ENCODE assay signal across 15 mouse cellular contexts in the genomic region with DNA sequence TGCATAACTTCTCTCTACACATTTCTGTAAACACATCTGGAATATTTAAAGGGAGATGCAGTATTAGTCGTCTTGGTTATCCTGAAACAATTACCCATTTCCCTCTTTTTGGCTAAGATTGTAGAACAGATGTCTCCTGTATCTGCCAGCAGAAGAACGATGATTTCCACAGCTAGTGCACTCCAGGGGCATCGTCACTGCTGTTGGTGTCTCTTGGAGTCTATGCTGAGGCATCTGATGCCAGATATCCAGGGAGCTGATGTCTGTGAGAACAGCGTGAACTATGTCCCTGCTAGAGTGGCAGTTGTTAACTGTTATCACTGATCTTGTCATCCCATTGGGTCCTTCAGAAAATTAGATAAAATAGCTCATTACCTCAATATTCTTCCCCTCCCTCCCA.
DNase-seq lines count a peak whose midpoint lies in the region; ATAC-seq lines count a peak whose summit lies in the region.
"Had no signal": no experiment of that assay in that cellular context is flagged by ENCODE, and none has a peak within 500 bp of the region (broad histone marks: within the 10 kb centered on the region; RNA-seq: fewer than 3 reads in every experiment).

No protein-coding gene starts in this region.

- peak; percentile 1 for DNase-seq in brain, embryonic 18.5 days (ENCODE audit: low read depth, low spot score)
- peak; percentile 4 to 9 for DNase-seq in layer of hippocampus, postnatal 25 days (ENCODE audit: extremely low spot score in 1 of 2, low spot score in 1 of 2)
- no peak for DNase-seq in adrenal gland, postnatal 36 days
- DNase-seq in urinary bladder, adult 18-20 months (ENCODE audit: low spot score in 2 of 2), result no peak
- DNase-seq: gastrocnemius, postnatal 36 days; kidney, postnatal 25 days; spleen, adult 18-20 months had no signal

- no peaks in the 10 kb centered on the region for H3K9me3 ChIP-seq in hindbrain, embryonic 16.5 days (ENCODE audit: control insufficient read depth, low read length)
- no peaks in the 10 kb centered on the region for H3K9me3 ChIP-seq in hindbrain, embryonic 12.5 days (replicated peaks)
- H3K9me3 ChIP-seq: intestine, embryonic 15.5 days had no signal

- no peak overlapping the region for H3K4me2 ChIP-seq in hindbrain, embryonic 16.5 days (ENCODE audit: low read length)
- no peak overlapping the region for H3K4me2 ChIP-seq in hindbrain, embryonic 12.5 days (replicated peaks)
- H3K4me2 ChIP-seq: intestine, embryonic 15.5 days had no signal

- H3K36me3 ChIP-seq in hindbrain, embryonic 16.5 days (ENCODE audit: control insufficient read depth, insufficient read depth, low read length), result no peaks in the 10 kb centered on the region
- H3K36me3 ChIP-seq in hindbrain, embryonic 12.5 days, result no peaks in the 10 kb centered on the region
- H3K36me3 ChIP-seq: intestine, embryonic 15.5 days had no signal

- peak; percentile 84; the same call in 1 of the 2 replicates for ATAC-seq in hindbrain, embryonic 16.5 days
- ATAC-seq in hindbrain, embryonic 12.5 days (ENCODE audit: low FRiP score), result no peak
- peak; percentile 92 for ATAC-seq in frontal cortex, adult (ENCODE audit: low TSS enrichment)
- ATAC-seq: intestine, embryonic 15.5 days; midbrain, embryonic 16.5 days; Patski had no signal

- 57% methylated on average over 4 of the region's 4 CpGs for WGBS in hindbrain, embryonic 16.5 days
- 83% methylated on average over 4 of the region's 4 CpGs for WGBS in hindbrain, embryonic 12.5 days

- no peak overlapping the region for H3K9ac ChIP-seq in hindbrain, embryonic 16.5 days (ENCODE audit: low read depth, low read length)
- H3K9ac ChIP-seq in hindbrain, embryonic 12.5 days, result no peak overlapping the region
- H3K9ac ChIP-seq: intestine, embryonic 15.5 days had no signal

- no peaks in the 10 kb centered on the region for H3K27me3 ChIP-seq in hindbrain, embryonic 16.5 days (replicated peaks; ENCODE audit: control insufficient read depth, insufficient read depth, low read length)
- H3K27me3 ChIP-seq in hindbrain, embryonic 12.5 days, result no peaks in the 10 kb centered on the region
- H3K27me3 ChIP-seq: CH12.LX; intestine, embryonic 15.5 days; Patski had no signal

- H3K27ac ChIP-seq in hindbrain, embryonic 16.5 days (ENCODE audit: low read depth, low read length), result no peak overlapping the region
- H3K27ac ChIP-seq in hindbrain, embryonic 12.5 days, result no peak overlapping the region
- H3K27ac ChIP-seq: intestine, embryonic 15.5 days; stomach, postnatal 0 days had no signal

- H3K4me3 ChIP-seq in hindbrain, embryonic 16.5 days (ENCODE audit: low read length), result no peak overlapping the region
- H3K4me3 ChIP-seq in hindbrain, embryonic 12.5 days, result no peak overlapping the region
- H3K4me3 ChIP-seq: intestine, embryonic 15.5 days had no signal

- no peaks in the 10 kb centered on the region for H3K4me1 ChIP-seq in hindbrain, embryonic 16.5 days (ENCODE audit: control insufficient read depth, insufficient read depth, low read depth, low read length)
- H3K4me1 ChIP-seq in hindbrain, embryonic 12.5 days, result no peaks in the 10 kb centered on the region
- H3K4me1 ChIP-seq: intestine, embryonic 15.5 days had no signal

Comparison
In these comparisons a context has a peak if more than half of its experiments do, and no peak if none do; other contexts are left out.
1. DNase-seq: peak in brain, embryonic 18.5 days (single experiment) and layer of hippocampus, postnatal 25 days (2 of 2); none in adrenal gland, postnatal 36 days (0 of 2) and urinary bladder, adult 18-20 months (0 of 2).